Mouse (Mus musculus) stomach, embryonic 14.5 days (tissue): ENCODE measurements around the gene Hectd2. TPM values are rescaled to one million over a fixed set of nuclear protein-coding genes. Genes with fewer than 3 reads are reported as not detected.

ENCODE experiments used
- ATAC-seq: fragments of 200-750 bp; cut with Nextera tagmentation; 2 replicates; pipeline ENCODE4 v1.8.0; 2017; ENCODE audit warnings: low read depth, moderate TSS enrichment; ENCODE audit not compliant: insufficient number of reproducible peaks, insufficient read depth, low FRiP score
- H3K27ac ChIP-seq: fragments of 300-500 bp; sonication (generic); 2 replicates; pipeline ENCODE4 v1.5.1; 2014; ENCODE audit warnings: mild to moderate bottlenecking, low read length, moderate library complexity, mixed read lengths
- H3K27me3 ChIP-seq: fragments of 300-500 bp; sonication (generic); 2 replicates; pipeline ENCODE4 v1.6.1; 2014; ENCODE audit warnings: low read length, control low read depth, mixed read lengths; ENCODE audit not compliant: control insufficient read depth, insufficient read depth
- H3K36me3 ChIP-seq: fragments of 300-500 bp; sonication (generic); 2 replicates; pipeline ENCODE4 v1.6.1; 2014; ENCODE audit warnings: mild to moderate bottlenecking, control low read depth, low read length, moderate library complexity, mixed read lengths; ENCODE audit not compliant: control insufficient read depth, insufficient read depth
- H3K4me1 ChIP-seq: fragments of 300-500 bp; sonication (generic); 2 replicates; pipeline ENCODE4 v1.6.1; 2014; ENCODE audit warnings: low read length, control low read depth, mixed read lengths; ENCODE audit not compliant: control insufficient read depth, insufficient read depth
- H3K4me2 ChIP-seq: fragments of 300-500 bp; sonication (generic); replicated peaks from 2 replicates; pipeline ENCODE4 v1.6.1; 2014; ENCODE audit warnings: low read depth, low read length, control low read depth
- H3K4me3 ChIP-seq: fragments of 300-500 bp; sonication (generic); 2 replicates; pipeline ENCODE4 v1.5.1; 2014; ENCODE audit warnings: low read depth, low read length, control low read depth
- H3K9ac ChIP-seq: fragments of 300-500 bp; sonication (generic); replicated peaks from 2 replicates; pipeline ENCODE4 v1.6.1; 2014; ENCODE audit warnings: low read depth, mild to moderate bottlenecking, control low read depth, low read length, moderate library complexity, mixed read lengths
- H3K9me3 ChIP-seq: fragments of 300-500 bp; sonication (generic); 2 replicates; pipeline ENCODE4 v1.6.1; 2016; ENCODE audit warnings: low read depth, low read length, control low read depth; ENCODE audit not compliant: control insufficient read depth
- WGBS: fragments of 180-500 bp; shearing (Covaris S2); extraction: QIAGEN DNeasy Blood & Tissue Kit; methylation state at CpG from one replicate; pipeline ENCODE4 v1.1.7; 2014; 5-methylcytosine and 5-hydroxymethylcytosine counted together
- polyA plus RNA-seq: library from polyadenylated mRNA; unstranded; fragments of >200 nt; fragmentation: Nextera tagmentation; extraction: Ambion mirVana; gene quantifications from 2 replicates; pipeline ENCODE4 v1.2.1, GENCODE M21; 2014

Gene Hectd2
- polyA plus RNA-seq, 1 experiment from 2014 or later = 7.0 TPM

GRCm38 (mm10) chr19:36575159-36575558, 20.7 kb downstream of the Hectd2 start:
- no peaks in the 10 kb centered on the region for H3K4me1 ChIP-seq
- no peaks in the 10 kb centered on the region for H3K9me3 ChIP-seq
- H3K9ac ChIP-seq = no peak overlapping the region
- no peaks in the 10 kb centered on the region for H3K36me3 ChIP-seq
- no peak overlapping the region for H3K27ac ChIP-seq
- no peak overlapping the region for H3K4me3 ChIP-seq
- ATAC-seq = no peak
- no peak overlapping the region for H3K4me2 ChIP-seq
- WGBS = 75% methylated on average over 6 of the region's 6 CpGs
- H3K27me3 ChIP-seq = no peaks in the 10 kb centered on the region

- WGBS = 69% methylated on average over 3 of the region's 3 CpGs
- no peak overlapping the region for H3K4me2 ChIP-seq
- no peak for ATAC-seq
- H3K9ac ChIP-seq = no peak overlapping the region
- H3K9me3 ChIP-seq = no peaks in the 10 kb centered on the region
- H3K4me3 ChIP-seq = no peak overlapping the region
- H3K36me3 ChIP-seq = no peaks in the 10 kb centered on the region
- no peaks in the 10 kb centered on the region for H3K4me1 ChIP-seq
- no peaks in the 10 kb centered on the region for H3K27me3 ChIP-seq
- H3K27ac ChIP-seq = no peak overlapping the region
These were observed 26.4 kb downstream of the Hectd2 start for GRCm38 (mm10) chr19:36580874-36581273.

- Histone ChIP-seq H3K4me1 (no peaks in the 10 kb centered on the region), H3K9me3 (no peaks in the 10 kb centered on the region), H3K36me3 (no peaks in the 10 kb centered on the region), H3K27me3 (no peaks in the 10 kb centered on the region), H3K9ac (no peak overlapping the region), H3K4me3 (no peak overlapping the region), H3K27ac (no peak overlapping the region), H3K4me2 (no peak overlapping the region)
- WGBS = 90% methylated on average over 1 of the region's 1 CpGs
- ATAC-seq = no peak
These were observed 27.7 kb downstream of the Hectd2 start for GRCm38 (mm10) chr19:36582116-36582515.

- H3K4me2 ChIP-seq = no peak overlapping the region
- 89% methylated on average over 1 of the region's 1 CpGs for WGBS
- no peak for ATAC-seq
These were observed 31.1 kb downstream of the Hectd2 start for GRCm38 (mm10) chr19:36585505-36585904.

GRCm38 (mm10) chr19:36594409-36594808, 40.0 kb downstream of the Hectd2 start:
- WGBS = 44% methylated on average over 1 of the region's 1 CpGs
- H3K36me3 ChIP-seq = no peaks in the 10 kb centered on the region
- no peak overlapping the region for H3K4me2 ChIP-seq
- no peak overlapping the region for H3K9ac ChIP-seq
- no peaks in the 10 kb centered on the region for H3K9me3 ChIP-seq
- peak; percentile 89 for ATAC-seq
- H3K27ac ChIP-seq = no peak overlapping the region; the same call in 1 of the 2 replicates
- H3K27me3 ChIP-seq = no peaks in the 10 kb centered on the region
- H3K4me3 ChIP-seq = no peak overlapping the region
- H3K4me1 ChIP-seq = no peaks in the 10 kb centered on the region

More at GRCm38 (mm10) chr19:36585505-36585904, 31.1 kb downstream of the Hectd2 start:
- Histone ChIP-seq H3K4me3 (no peak overlapping the region), H3K36me3 (no peaks in the 10 kb centered on the region), H3K27ac (no peak overlapping the region), H3K27me3 (no peaks in the 10 kb centered on the region), H3K9me3 (no peaks in the 10 kb centered on the region), H3K4me1 (no peaks in the 10 kb centered on the region), H3K9ac (no peak overlapping the region)

- no peak overlapping the region for H3K4me3 ChIP-seq
- H3K4me1 ChIP-seq = no peaks in the 10 kb centered on the region
- H3K36me3 ChIP-seq = no peaks in the 10 kb centered on the region; the same call in 1 of the 2 replicates
- H3K9ac ChIP-seq = no peak overlapping the region
- H3K9me3 ChIP-seq = no peaks in the 10 kb centered on the region
- no peak overlapping the region for H3K27ac ChIP-seq
- no peak overlapping the region for H3K4me2 ChIP-seq
- ATAC-seq = no peak
- H3K27me3 ChIP-seq = no peaks in the 10 kb centered on the region
- 95% methylated on average over 8 of the region's 8 CpGs for WGBS
These were observed 47.4 kb downstream of the Hectd2 start for GRCm38 (mm10) chr19:36601869-36602268.

- 60% methylated on average over 11 of the region's 11 CpGs for WGBS
- ATAC-seq = no peak
- H3K27me3 ChIP-seq = no peaks in the 10 kb centered on the region
These were observed 48.3 kb downstream of the Hectd2 start for GRCm38 (mm10) chr19:36602535-36603312.

GRCm38 (mm10) chr19:36606270-36606669, 51.8 kb downstream of the Hectd2 start:
- WGBS = 40% methylated on average over 1 of the region's 1 CpGs
- H3K27me3 ChIP-seq = no peaks in the 10 kb centered on the region

More at GRCm38 (mm10) chr19:36602535-36603312, 48.3 kb downstream of the Hectd2 start:
- Histone ChIP-seq H3K27ac (no peak overlapping the region), H3K4me1 (no peaks in the 10 kb centered on the region), H3K9ac (no peak overlapping the region), H3K4me2 (no peak overlapping the region), H3K36me3 (no peaks in the 10 kb centered on the region; the same call in 1 of the 2 replicates), H3K9me3 (no peaks in the 10 kb centered on the region), H3K4me3 (no peak overlapping the region)

More at GRCm38 (mm10) chr19:36606270-36606669, 51.8 kb downstream of the Hectd2 start:
- H3K4me1 ChIP-seq = no peaks in the 10 kb centered on the region
- no peaks in the 10 kb centered on the region for H3K9me3 ChIP-seq
- no peak for ATAC-seq
- H3K36me3 ChIP-seq = no peaks in the 10 kb centered on the region; the same call in 1 of the 2 replicates
- H3K4me3 ChIP-seq = no peak overlapping the region
- H3K4me2 ChIP-seq = no peak overlapping the region
- H3K9ac ChIP-seq = no peak overlapping the region
- H3K27ac ChIP-seq = no peak overlapping the region
